Mouse (Mus musculus) G1E (cell line): ENCODE data around the gene Zdhhc7. TPM values are rescaled to one million over a fixed set of nuclear protein-coding genes. Genes with fewer than 3 reads are reported as not detected.

Source experiments
- ATAC-seq: 2 replicates; pipeline ENCODE4 v1.8.0; 2016; ENCODE audit warnings: mild to moderate bottlenecking; ENCODE audit not compliant: insufficient number of reproducible peaks, poor library complexity, low FRiP score, severe bottlenecking; ENCODE audit errors: extremely low read depth
- DNase-seq: peaks from one replicate; pipeline ENCODE4 v3.0.0; 2012; ENCODE audit warnings: low spot score
- H3K27me3 ChIP-seq: 2 replicates; pipeline ENCODE4 v1.6.1; 2012; ENCODE audit warnings: mild to moderate bottlenecking, low read length, inconsistent platforms; ENCODE audit not compliant: insufficient read depth
- H3K36me3 ChIP-seq: replicated peaks from 2 replicates; pipeline ENCODE3; 2012; ENCODE audit warnings: mild to moderate bottlenecking, inconsistent platforms
- H3K4me1 ChIP-seq: 2 replicates; pipeline ENCODE4 v1.6.1; 2012; ENCODE audit warnings: low read depth, low read length, inconsistent platforms, mixed read lengths; ENCODE audit not compliant: insufficient read depth
- H3K4me3 ChIP-seq: 2 replicates; pipeline ENCODE4 v1.5.1; 2012; ENCODE audit warnings: low read depth, mild to moderate bottlenecking, inconsistent platforms, low read length, moderate library complexity, mixed read lengths
- H3K9me3 ChIP-seq: replicated peaks from 2 replicates; pipeline ENCODE4 v1.6.1; 2012; ENCODE audit warnings: inconsistent platforms
- CTCF ChIP-seq: IDR thresholded peaks from 2 replicates; pipeline ENCODE4 v1.5.1; 2012; ENCODE audit warnings: low read depth, low read length, inconsistent platforms, mixed read lengths
- GATA1 ChIP-seq: IDR thresholded peaks from 2 replicates; pipeline ENCODE4 v1.6.1; 2012; ENCODE audit warnings: borderline replicate concordance, low read length, inconsistent platforms, mixed read lengths
- GATA2 ChIP-seq: IDR thresholded peaks from 2 replicates; pipeline ENCODE4 v1.6.1; 2012; ENCODE audit warnings: low read depth, low read length, inconsistent platforms, borderline replicate concordance
- POLR2AphosphoS5 ChIP-seq: IDR thresholded peaks from 2 replicates; pipeline ENCODE4 v1.6.1; 2012; ENCODE audit warnings: low read depth, low read length, inconsistent platforms; ENCODE audit not compliant: insufficient replicate concordance
- TAL1 ChIP-seq: conservative IDR thresholded peaks from 2 replicates; pipeline ENCODE4 v1.6.1; 2012; ENCODE audit warnings: low read depth, low read length, inconsistent platforms, mixed read lengths
- polyA plus RNA-seq: library from polyadenylated mRNA; stranded (reverse); fragments of >175 nt; gene quantifications from 2 replicates; pipeline ENCODE4 v1.2.3, GENCODE M21; 2012
- total RNA-seq, 2 experiments: library from RNA; stranded (forward) in 1 of 2; stranded (reverse) in 1 of 2; fragments of 200-1000 nt in 1 of 2; fragments of >200 nt in 1 of 2; fragmentation: Nextera tagmentation in 1 of 2; gene quantifications; 2 replicates each; pipeline ENCODE4 v1.2.3; 2014 to 2017

The Zdhhc7 gene
- total and polyA plus RNA-seq, 3 experiments = 18.3 to 25.2 (median 24.9) TPM

DNA sequence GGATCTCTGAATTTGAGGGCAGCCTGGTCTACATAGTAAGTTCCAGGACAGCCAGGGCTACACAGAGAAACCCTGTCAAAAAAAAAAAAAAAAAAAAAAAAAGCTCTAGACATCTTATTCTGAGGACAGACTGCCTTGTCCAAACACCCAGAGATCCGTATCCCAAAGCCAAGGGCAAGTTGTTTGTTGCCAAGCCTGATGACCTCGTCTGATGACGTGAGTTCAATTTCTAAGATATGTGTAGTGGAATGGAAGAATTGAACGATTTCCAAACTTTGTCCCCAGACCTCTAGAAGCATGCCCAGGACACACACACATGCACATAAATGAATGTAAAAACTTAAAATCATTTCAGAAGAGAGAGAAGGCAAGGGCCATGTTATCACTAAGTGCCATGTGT, 35.1 kb downstream of the Zdhhc7 start:
- Histone ChIP-seq H3K27me3 (peaks cover 59% of the 10 kb centered on the region), H3K9me3 (no peaks in the 10 kb centered on the region), H3K36me3 (no peaks in the 10 kb centered on the region), H3K4me3 (no peak overlapping the region), H3K4me1 (no peaks in the 10 kb centered on the region; the same call in 1 of the 2 replicates)
- DNase-seq = no peak
- TF ChIP-seq TAL1 = no peak
- TF ChIP-seq POLR2AphosphoS5 = no peak
- no peak for ATAC-seq

DNA sequence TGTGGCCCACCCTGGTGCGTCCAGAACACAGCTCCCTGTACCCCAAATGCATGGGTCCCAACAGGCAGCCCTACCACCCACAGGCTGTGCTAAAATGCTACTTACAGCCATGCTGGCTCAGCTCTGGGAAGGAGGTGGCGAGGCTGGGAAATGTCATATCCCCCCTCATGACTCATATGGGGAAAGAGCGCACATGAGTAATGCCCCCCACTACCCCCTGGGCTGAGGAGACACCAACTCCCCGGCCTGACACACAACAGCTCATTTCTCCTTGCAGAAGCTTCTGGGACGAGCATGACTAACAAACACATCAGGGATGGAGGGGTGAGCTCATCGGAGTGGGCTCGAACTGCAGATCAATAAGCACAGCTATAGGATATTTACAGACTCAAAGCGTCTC, 35.7 kb downstream of the Zdhhc7 start:
- no peak overlapping the region for H3K4me3 ChIP-seq
- H3K9me3 ChIP-seq = no peaks in the 10 kb centered on the region
- ATAC-seq (no peak), DNase-seq (no peak)
- H3K4me1 ChIP-seq = no peaks in the 10 kb centered on the region; the same call in 1 of the 2 replicates
- H3K36me3 ChIP-seq = no peaks in the 10 kb centered on the region
- TF ChIP-seq GATA2 = no peak
- no peak for TF ChIP-seq GATA1
- no peak for TF ChIP-seq TAL1
- no peak for TF ChIP-seq POLR2AphosphoS5
- H3K27me3 ChIP-seq = peaks cover 59% of the 10 kb centered on the region

DNA sequence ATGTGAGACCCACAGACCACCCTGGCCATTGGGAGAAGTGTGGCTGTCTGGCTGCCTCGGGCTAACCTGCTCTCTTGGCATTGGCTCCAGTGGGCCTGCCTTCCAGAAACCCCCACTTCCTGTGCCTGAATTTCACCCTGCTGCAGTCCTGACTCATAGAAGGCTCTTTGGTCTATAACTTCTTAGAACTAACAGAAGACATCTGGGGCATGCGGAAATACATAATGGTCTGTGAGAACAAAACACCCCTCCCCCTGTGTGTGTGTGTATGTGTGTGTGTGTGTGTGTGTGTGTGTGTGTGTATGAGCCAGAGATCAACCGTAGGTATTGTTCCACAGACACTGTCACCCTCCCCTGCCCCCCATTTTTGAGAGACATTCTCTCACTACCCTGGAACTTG, 38.0 kb downstream of the Zdhhc7 start:
- Histone ChIP-seq H3K4me1 (no peaks in the 10 kb centered on the region; the same call in 1 of the 2 replicates), H3K9me3 (no peaks in the 10 kb centered on the region), H3K4me3 (no peak overlapping the region), H3K27me3 (peaks cover 67% of the 10 kb centered on the region), H3K36me3 (no peaks in the 10 kb centered on the region)
- ATAC-seq (no peak), DNase-seq (no peak)
- no peak for TF ChIP-seq GATA2
- TF ChIP-seq CTCF = no peak
- no peak for TF ChIP-seq GATA1
- TF ChIP-seq TAL1 = no peak
- TF ChIP-seq POLR2AphosphoS5 = no peak

DNA sequence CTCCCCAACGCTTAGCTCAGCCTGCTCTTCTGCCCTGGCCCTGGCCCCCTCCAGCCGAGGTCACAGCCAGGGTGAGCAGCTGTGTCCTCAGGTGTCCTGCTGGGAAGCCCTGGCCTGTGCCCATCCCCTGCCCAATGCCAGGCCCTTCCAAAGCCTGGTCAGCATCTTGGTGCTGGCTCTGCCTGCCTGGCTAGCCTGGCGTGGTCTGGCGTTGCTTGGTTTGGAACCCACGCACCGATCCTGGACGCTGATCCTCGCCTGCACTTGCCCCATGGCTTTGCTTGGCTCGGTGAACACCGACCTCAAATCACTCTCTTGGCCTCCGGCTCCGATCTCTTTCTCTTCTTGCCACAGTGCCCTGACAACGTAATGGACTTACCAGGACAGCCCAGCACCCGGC, 38.5 kb downstream of the Zdhhc7 start:
- DNase-seq = no peak
- Histone ChIP-seq H3K36me3 (no peaks in the 10 kb centered on the region), H3K4me3 (no peak overlapping the region), H3K4me1 (no peaks in the 10 kb centered on the region; the same call in 1 of the 2 replicates), H3K27me3 (peaks cover 67% of the 10 kb centered on the region), H3K9me3 (no peaks in the 10 kb centered on the region)
- no peak for TF ChIP-seq GATA1
- TF ChIP-seq CTCF = no peak
- TF ChIP-seq GATA2 = no peak
- no peak for TF ChIP-seq TAL1
- TF ChIP-seq POLR2AphosphoS5 = no peak
- ATAC-seq = no peak

DNA sequence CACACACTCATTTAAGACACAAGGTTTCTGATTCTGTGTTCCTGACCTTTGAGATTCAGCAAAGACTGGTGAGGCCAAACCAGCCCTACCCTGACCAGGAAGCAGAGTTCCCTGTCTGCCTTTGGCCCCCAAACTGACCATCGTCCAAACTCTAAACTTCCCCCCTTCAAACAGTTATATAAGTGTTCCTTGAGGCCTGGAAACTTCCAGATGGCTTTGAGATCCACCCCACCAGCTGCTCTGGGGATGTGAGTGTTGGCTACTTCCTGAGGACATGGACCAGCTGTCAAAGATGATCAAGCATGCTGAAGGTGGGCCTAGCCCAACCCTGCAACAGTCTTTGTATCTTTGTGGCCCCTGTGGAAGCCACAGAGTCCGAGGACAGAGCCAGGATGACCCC, 44.2 kb downstream of the Zdhhc7 start:
- H3K4me3 ChIP-seq = no peak overlapping the region
- no peaks in the 10 kb centered on the region for H3K36me3 ChIP-seq
- TF ChIP-seq TAL1 (no peak), GATA1 (no peak), CTCF (no peak)
- H3K9me3 ChIP-seq = peaks cover 6% of the 10 kb centered on the region
- peaks cover 62% of the 10 kb centered on the region for H3K27me3 ChIP-seq
- DNase-seq = no peak
- H3K4me1 ChIP-seq = no peaks in the 10 kb centered on the region
- no peak for ATAC-seq

DNA sequence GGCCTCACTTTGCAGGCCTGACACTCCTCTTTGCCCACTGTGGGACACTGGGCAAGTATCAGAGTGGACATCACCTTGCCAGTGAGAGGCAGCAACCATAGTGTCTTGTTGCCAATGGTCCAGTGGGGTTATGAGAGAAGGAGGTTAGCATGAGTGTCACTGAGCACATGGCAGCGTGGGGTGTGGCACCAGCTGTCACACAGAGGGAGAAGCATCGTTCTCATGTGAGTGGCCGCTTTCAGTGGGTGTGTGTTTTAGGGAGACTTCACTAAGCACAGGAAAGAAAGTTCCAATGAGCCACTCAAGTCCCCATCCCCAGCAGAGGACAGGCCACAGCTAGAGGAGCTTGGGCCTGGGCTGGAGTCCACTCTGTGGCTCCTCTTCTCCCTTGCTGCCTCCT, 46.4 kb downstream of the Zdhhc7 start:
- H3K4me3 ChIP-seq = no peak overlapping the region
- ATAC-seq = no peak
- no peaks in the 10 kb centered on the region for H3K36me3 ChIP-seq
- H3K4me1 ChIP-seq = no peaks in the 10 kb centered on the region
- TF ChIP-seq TAL1 (no peak), POLR2AphosphoS5 (no peak), GATA2 (no peak)
- peaks cover 73% of the 10 kb centered on the region for H3K27me3 ChIP-seq
- H3K9me3 ChIP-seq = peaks cover 6% of the 10 kb centered on the region
- DNase-seq = no peak

DNA sequence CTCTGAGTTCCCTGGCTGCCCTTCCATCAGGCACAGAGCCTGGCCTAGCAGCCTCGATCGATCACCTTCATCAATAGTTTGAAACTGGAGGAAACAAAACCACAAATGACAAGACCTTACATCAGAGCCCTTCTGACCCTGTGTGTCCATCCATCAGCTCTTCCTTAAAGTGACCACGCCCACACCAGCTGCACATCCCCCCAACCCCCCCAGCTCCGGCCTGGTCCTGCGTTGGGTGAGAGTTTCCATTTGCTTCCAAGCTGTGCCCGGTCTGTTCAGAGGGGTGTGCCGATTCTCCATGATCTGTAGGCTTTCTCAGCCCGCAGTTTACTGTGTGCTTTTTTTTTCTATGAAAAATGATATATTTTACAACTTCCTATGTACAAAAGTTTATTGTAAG, 49.0 kb downstream of the Zdhhc7 start:
- no peak for ATAC-seq
- Histone ChIP-seq H3K4me3 (no peak overlapping the region), H3K27me3 (peaks cover 63% of the 10 kb centered on the region), H3K36me3 (no peaks in the 10 kb centered on the region), H3K9me3 (peaks cover 6% of the 10 kb centered on the region), H3K4me1 (no peaks in the 10 kb centered on the region)
- no peak for DNase-seq
- no peak for TF ChIP-seq POLR2AphosphoS5
